Mouse (Mus musculus) midbrain, postnatal 0 days (tissue): ENCODE measurements around the gene Mrpl37. TPM values are rescaled to one million over a fixed set of nuclear protein-coding genes. Genes with fewer than 3 reads are reported as not detected.

Experiments used
- ATAC-seq: fragments of 200-750 bp; cut with Nextera tagmentation; 2 replicates; pipeline ENCODE4 v1.8.0; 2017; ENCODE audit warnings: moderate number of reproducible peaks, mild to moderate bottlenecking, moderate TSS enrichment, moderate library complexity; ENCODE audit not compliant: low FRiP score
- DNase-seq: peaks from one replicate; pipeline ENCODE4 v3.0.0-alpha.2; 2015; ENCODE audit warnings: low spot score
- H3K27ac ChIP-seq: fragments of 300-500 bp; sonication (generic); 2 replicates; pipeline ENCODE4 v1.5.1; 2014; ENCODE audit warnings: low read depth, mild to moderate bottlenecking, low read length, mixed read lengths
- H3K27me3 ChIP-seq: fragments of 300-500 bp; sonication (generic); 2 replicates; pipeline ENCODE4 v1.6.1; 2014; ENCODE audit warnings: low read length, control low read depth, mixed read lengths; ENCODE audit not compliant: insufficient read depth
- H3K36me3 ChIP-seq: fragments of 300-500 bp; sonication (generic); 2 replicates; pipeline ENCODE4 v1.6.1; 2014; ENCODE audit warnings: low read length, control low read depth, mixed read lengths; ENCODE audit not compliant: insufficient read depth
- H3K4me1 ChIP-seq: fragments of 300-500 bp; sonication (generic); 2 replicates; pipeline ENCODE4 v1.6.1; 2014; ENCODE audit warnings: mild to moderate bottlenecking, control low read depth, antibody characterized with exemption, low read length, mixed read lengths; ENCODE audit not compliant: insufficient read depth
- H3K4me2 ChIP-seq: fragments of 300-500 bp; sonication (generic); 2 replicates; pipeline ENCODE4 v1.6.1; 2014; ENCODE audit warnings: low read depth, mild to moderate bottlenecking, low read length, mixed read lengths; ENCODE audit not compliant: poor library complexity, severe bottlenecking
- H3K4me3 ChIP-seq: fragments of 300-500 bp; sonication (generic); 2 replicates; pipeline ENCODE4 v1.5.1; 2014; ENCODE audit warnings: low read depth, mild to moderate bottlenecking, low read length, moderate library complexity
- H3K9ac ChIP-seq: fragments of 300-500 bp; sonication (generic); replicated peaks from 2 replicates; pipeline ENCODE4 v1.6.1; 2014; ENCODE audit warnings: mild to moderate bottlenecking, low read length, moderate library complexity, mixed read lengths; ENCODE audit not compliant: poor library complexity, severe bottlenecking
- H3K9me3 ChIP-seq: fragments of 300-500 bp; sonication (generic); 2 replicates; pipeline ENCODE4 v1.6.1; 2016; ENCODE audit warnings: low read length, control low read depth
- CTCF ChIP-seq: IDR thresholded peaks from 2 replicates; pipeline ENCODE4 v1.5.1; 2016; ENCODE audit warnings: antibody characterized with exemption, mild to moderate bottlenecking
- WGBS: fragments of 180-500 bp; shearing (Covaris S2); extraction: QIAGEN DNeasy Blood & Tissue Kit; methylation state at CpG from one replicate; pipeline ENCODE4 v1.1.7; 2014; 5-methylcytosine and 5-hydroxymethylcytosine counted together
- polyA plus RNA-seq: library from polyadenylated mRNA; unstranded; fragments of >200 nt; fragmentation: Nextera tagmentation; extraction: Ambion mirVana; gene quantifications from 2 replicates; pipeline ENCODE4 v1.2.1, GENCODE M21; 2015
- total RNA-seq: library from RNA; depleted of rRNA; stranded (reverse); fragments of >200 nt; gene quantifications from 2 replicates; pipeline ENCODE4 v1.2.3, GENCODE M21; 2014

The Mrpl37 gene
- total and polyA plus RNA-seq, 2 experiments from 2014 or later: 51.7 to 71.5 TPM

GRCm38 (mm10) chr4:107098791-107099525 is 32.3 kb upstream of the Mrpl37 start:
- no peaks in the 10 kb centered on the region for H3K27me3 ChIP-seq
- H3K4me3 ChIP-seq: no peak overlapping the region
- H3K9me3 ChIP-seq: no peaks in the 10 kb centered on the region
- ATAC-seq (no peak), DNase-seq (no peak)
- no peak overlapping the region for H3K27ac ChIP-seq
- no peak for TF ChIP-seq CTCF
- 77% methylated on average over 17 of the region's 17 CpGs for WGBS
- no peaks in the 10 kb centered on the region for H3K36me3 ChIP-seq
- no peak overlapping the region for H3K4me2 ChIP-seq
- H3K9ac ChIP-seq: no peak overlapping the region
- H3K4me1 ChIP-seq: no peaks in the 10 kb centered on the region

DNA sequence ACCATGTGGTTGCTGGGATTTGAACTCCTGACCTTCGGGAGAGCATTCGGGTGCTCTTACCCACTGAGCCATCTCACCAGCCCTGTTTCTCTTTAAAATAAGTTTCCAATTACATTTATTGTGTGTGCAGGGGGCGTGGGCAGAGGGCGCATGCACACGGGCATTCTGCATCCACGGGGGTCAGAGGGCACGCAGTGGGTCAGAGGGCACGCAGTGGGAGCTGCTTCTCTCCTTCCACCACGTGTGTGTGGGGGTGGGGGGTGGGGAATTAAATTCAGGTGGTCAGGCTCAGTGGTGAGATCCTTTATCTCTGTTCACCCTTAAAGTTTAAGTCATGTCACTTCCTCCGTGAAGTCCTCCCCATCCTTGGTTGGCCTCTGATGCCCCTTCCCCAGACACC is 31.7 kb upstream of the Mrpl37 start:
- Histone ChIP-seq H3K27ac (no peak overlapping the region), H3K9me3 (no peaks in the 10 kb centered on the region), H3K4me3 (no peak overlapping the region), H3K4me1 (no peaks in the 10 kb centered on the region), H3K4me2 (no peak overlapping the region), H3K36me3 (no peaks in the 10 kb centered on the region), H3K9ac (no peak overlapping the region), H3K27me3 (no peaks in the 10 kb centered on the region)
- TF ChIP-seq CTCF: no peak
- DNase-seq (no peak), ATAC-seq (no peak)
- WGBS: 78% methylated on average over 10 of the region's 10 CpGs

DNA sequence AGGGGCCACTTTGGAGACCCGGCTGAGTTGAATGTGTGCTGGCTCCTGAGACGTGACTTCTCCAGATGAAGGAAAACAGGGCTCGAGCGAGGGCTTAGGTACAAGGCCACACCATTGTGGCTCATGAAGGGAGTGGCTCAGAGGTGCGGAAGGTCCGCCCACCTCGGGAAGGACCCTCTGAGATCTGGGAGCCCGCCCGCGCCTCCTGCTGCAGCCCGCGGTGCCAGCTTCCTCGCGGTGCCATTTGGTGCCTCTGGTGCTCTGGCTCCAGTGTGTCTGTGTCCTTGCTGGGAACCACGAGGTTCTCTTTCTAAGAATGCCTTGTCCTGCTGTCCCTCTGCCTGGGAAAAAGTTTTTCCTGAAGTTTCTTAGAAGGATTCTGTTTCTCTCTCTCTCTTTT is 31.2 kb upstream of the Mrpl37 start:
- Histone ChIP-seq H3K4me1 (no peaks in the 10 kb centered on the region), H3K27ac (no peak overlapping the region), H3K9me3 (no peaks in the 10 kb centered on the region), H3K27me3 (no peaks in the 10 kb centered on the region), H3K36me3 (no peaks in the 10 kb centered on the region), H3K9ac (no peak overlapping the region), H3K4me3 (no peak overlapping the region), H3K4me2 (no peak overlapping the region)
- 64% methylated on average over 15 of the region's 15 CpGs for WGBS
- TF ChIP-seq CTCF: no peak
- ATAC-seq: no peak
- DNase-seq: no peak

GRCm38 (mm10) chr4:107096841-107097373 is 30.2 kb upstream of the Mrpl37 start, which contains the start of gene Cdcp2:
Cdcp2 (plus strand) TSS chr4:107096891.
- no peaks in the 10 kb centered on the region for H3K27me3 ChIP-seq
- H3K27ac ChIP-seq: no peak within 1 kb of the TSS
- H3K9me3 ChIP-seq: no peaks in the 10 kb centered on the region
- 28% methylated on average over 16 of the region's 16 CpGs for WGBS
- TF ChIP-seq CTCF: no peak
- no peak within 1 kb of the TSS for H3K9ac ChIP-seq
- ATAC-seq: no peak
- no peaks in the 10 kb centered on the region for H3K36me3 ChIP-seq
- H3K4me1 ChIP-seq: no peaks in the 10 kb centered on the region
- DNase-seq: no peak
- no peak within 1 kb of the TSS for H3K4me2 ChIP-seq
- no peak within 1 kb of the TSS for H3K4me3 ChIP-seq

DNA sequence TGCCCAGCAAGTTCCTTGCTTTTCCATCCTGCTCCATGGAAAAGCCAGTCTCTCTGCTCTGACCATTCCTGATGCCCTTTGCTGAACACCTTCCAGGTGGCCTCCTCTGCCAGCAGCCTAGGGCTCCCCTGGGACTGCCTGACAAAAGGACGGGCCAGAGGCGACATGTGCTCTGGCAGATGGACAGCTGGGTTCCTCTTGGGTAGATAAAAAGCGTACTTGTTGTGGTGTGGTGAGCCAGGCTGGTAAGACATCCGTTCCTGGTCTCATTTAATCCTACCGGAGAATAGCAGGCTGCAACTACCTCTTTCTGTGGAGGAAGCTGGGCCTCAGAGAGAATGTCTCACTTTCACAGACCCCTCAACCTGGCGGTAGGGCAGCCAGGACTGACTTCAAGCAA is 29.4 kb upstream of the Mrpl37 start:
- H3K9me3 ChIP-seq: no peaks in the 10 kb centered on the region
- H3K4me3 ChIP-seq: no peak overlapping the region
- no peak overlapping the region for H3K9ac ChIP-seq
- no peaks in the 10 kb centered on the region for H3K36me3 ChIP-seq
- WGBS: 22% methylated on average over 6 of the region's 6 CpGs
- no peak for ATAC-seq
- H3K4me1 ChIP-seq: no peaks in the 10 kb centered on the region
- peak; percentile 50 for DNase-seq
- H3K4me2 ChIP-seq: no peak overlapping the region
- no peak for TF ChIP-seq CTCF
- H3K27ac ChIP-seq: no peak overlapping the region
- no peaks in the 10 kb centered on the region for H3K27me3 ChIP-seq

DNA sequence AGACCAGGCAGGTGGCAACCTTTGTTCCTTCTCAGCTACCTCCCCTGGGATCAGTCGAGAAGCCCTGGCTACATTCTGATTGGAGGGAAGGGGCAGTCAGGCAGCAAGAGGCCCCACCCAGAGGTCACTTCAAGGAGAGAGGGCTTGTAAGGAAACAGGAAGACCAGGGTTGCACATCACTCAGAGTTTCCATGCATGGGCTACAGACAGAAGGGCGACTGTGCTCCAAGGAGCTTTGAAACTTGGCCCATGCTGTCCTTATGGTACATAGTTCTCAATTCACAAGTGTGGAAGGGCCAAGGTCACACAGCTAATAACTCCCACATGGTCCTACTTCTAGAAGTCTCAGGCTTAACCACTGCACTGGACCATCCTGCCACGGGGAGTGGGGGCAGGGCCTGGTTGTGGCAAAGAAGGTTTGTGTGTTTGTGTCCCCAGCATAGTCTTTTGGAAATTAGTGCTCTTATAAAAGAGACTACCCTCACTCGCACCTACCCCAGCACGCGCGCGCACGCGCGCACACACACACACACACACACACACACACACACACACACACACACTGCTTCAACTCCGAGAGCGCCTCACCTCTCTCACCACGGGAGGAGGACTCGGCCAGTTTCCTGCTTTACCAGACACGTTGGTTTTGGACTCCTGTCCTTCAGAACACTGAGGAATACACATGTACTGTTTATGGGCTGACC is 28.0 kb upstream of the Mrpl37 start:
- DNase-seq (no peak), ATAC-seq (no peak)
- no peaks in the 10 kb centered on the region for H3K36me3 ChIP-seq
- no peaks in the 10 kb centered on the region for H3K4me1 ChIP-seq
- H3K27me3 ChIP-seq: no peaks in the 10 kb centered on the region
- WGBS: 81% methylated on average over 16 of the region's 16 CpGs
- TF ChIP-seq CTCF: no peak
- H3K9ac ChIP-seq: no peak overlapping the region
- no peak overlapping the region for H3K4me2 ChIP-seq
- no peaks in the 10 kb centered on the region for H3K9me3 ChIP-seq
- no peak overlapping the region for H3K27ac ChIP-seq
- H3K4me3 ChIP-seq: no peak overlapping the region
